Mouse (Mus musculus) adrenal gland, postnatal 0 days (tissue): ENCODE measurements around the gene Aff3. TPM values are rescaled to one million over a fixed set of nuclear protein-coding genes. Genes with fewer than 3 reads are reported as not detected.

Source experiments
- polyA plus RNA-seq: library from polyadenylated mRNA; unstranded; fragments of >200 nt; fragmentation: Nextera tagmentation; extraction: Ambion mirVana; gene quantifications from 2 replicates; pipeline ENCODE4 v1.2.1, GENCODE M21; 2015

Aff3 gene
- polyA plus RNA-seq: 6.0 and 10.3 TPM in 2 replicates

DNA sequence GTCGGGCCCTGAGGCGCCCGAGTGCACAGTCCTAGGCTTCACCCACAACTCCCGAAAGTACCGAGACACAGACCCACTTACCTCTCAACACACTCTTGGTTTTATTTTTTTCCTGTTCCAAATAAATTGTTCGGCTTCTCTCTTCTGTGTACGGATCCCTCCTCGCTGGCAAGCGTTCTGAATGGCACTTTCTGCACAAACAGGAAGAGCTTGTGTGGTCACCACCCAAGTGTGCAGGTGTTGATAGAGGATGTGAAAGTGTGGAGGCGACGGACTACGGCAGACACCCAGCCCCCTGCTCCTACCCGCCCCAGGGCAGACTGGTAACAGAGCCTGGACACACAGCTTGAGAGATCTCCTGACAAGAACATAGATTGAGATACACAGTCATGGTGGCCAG, at the start of gene Aff3:
TSS of gene Aff3 (minus strand) at position 179 of the 400 bp plus-strand sequence.

DNA sequence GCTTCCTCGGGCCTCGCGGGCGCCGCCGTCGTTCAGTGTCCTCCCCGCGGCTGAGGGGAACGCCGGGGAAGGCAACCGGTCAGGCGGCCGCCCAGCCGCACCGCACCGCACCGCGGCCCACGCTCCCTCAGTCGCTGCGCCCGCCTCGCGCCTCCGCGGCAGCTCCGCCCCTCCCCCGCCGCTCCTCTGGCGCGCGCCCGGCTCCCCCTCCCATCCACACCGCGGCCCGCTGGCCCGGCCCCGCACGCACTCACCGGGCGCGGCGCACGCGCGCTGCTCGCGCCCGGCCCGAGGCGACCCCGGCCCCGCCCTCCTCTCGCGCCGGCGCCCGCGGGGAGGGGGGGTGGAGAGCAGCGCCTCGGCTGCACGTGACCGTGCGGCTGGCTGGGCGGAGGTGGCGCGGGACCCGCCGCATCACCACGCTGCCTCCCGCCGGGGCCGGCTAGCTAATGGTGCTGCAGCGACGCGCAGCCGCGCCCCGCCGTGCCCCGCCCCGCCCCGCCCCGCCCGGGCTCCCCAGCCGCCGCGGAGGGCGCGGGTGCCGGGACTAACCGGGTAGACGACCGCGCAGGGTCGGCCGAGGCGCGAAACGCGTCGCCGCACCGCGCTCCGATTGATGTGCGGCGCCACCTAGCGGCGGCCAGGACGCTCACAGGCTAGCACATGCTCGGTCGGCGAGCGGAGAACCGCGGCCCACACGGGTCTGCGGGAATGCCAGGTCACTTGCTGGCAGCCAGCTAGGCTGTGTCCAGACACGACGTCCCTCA, 535.1 kb downstream of the Aff3 start, which contains the start of gene Rev1:
TSS of gene Rev1 (minus strand) at position 301 of the 767 bp plus-strand sequence.

Other genes starting within 250 kb of the Aff3 start
- 1.7 and 3.7 TPM in 2 replicates for gene Lonrf2, start 171.8 kb upstream of the Aff3 start, polyA plus RNA-seq
- gene Chst10, start 233.2 kb upstream of the Aff3 start, polyA plus RNA-seq: 4.5 and 6.5 TPM in 2 replicates